Mouse (Mus musculus): Measurements from ENCODE around the gene Acadvl.

GRCm38 (mm10) chr11:70019495-70020021, 4.3 kb upstream of the Acadvl start:
- TF ChIP-seq CTCF (IDR thresholded peaks at IDR 0.05; ENCODE audit: insufficient read depth, low read length): no peak
- TF ChIP-seq POLR2A (IDR thresholded peaks at IDR 0.05; ENCODE audit: borderline replicate concordance, extremely low read depth, low read depth, low read length): no peak
